Mouse (Mus musculus) limb, embryonic 14.5 days (tissue): ENCODE measurements around the gene Slc35f1. TPM values are rescaled to one million over a fixed set of nuclear protein-coding genes. Genes with fewer than 3 reads are reported as not detected.

Experiments
- ATAC-seq: fragments of 200-750 bp; cut with Nextera tagmentation; 2 replicates; pipeline ENCODE4 v1.8.0; 2017; ENCODE audit warnings: low read depth, moderate number of reproducible peaks, moderate TSS enrichment; ENCODE audit not compliant: low FRiP score
- DNase-seq: peaks from one replicate; pipeline ENCODE4 v3.0.0-alpha.2; 2015; ENCODE audit warnings: low spot score
- H3K27ac ChIP-seq: fragments of 300-500 bp; sonication (generic); replicated peaks from 2 replicates; pipeline ENCODE4 v1.5.1; 2014; ENCODE audit warnings: low read depth, mild to moderate bottlenecking, low read length, moderate library complexity, mixed read lengths
- H3K27me3 ChIP-seq: fragments of 300-500 bp; sonication (generic); 2 replicates; pipeline ENCODE4 v1.6.1; 2014; ENCODE audit warnings: low read length, mixed read lengths; ENCODE audit not compliant: control insufficient read depth, insufficient read depth
- H3K36me3 ChIP-seq: fragments of 300-500 bp; sonication (generic); 2 replicates; pipeline ENCODE4 v1.6.1; 2014; ENCODE audit warnings: mild to moderate bottlenecking, low read length, moderate library complexity, mixed read lengths; ENCODE audit not compliant: control insufficient read depth, insufficient read depth
- H3K4me1 ChIP-seq: fragments of 300-500 bp; sonication (generic); 2 replicates; pipeline ENCODE4 v1.6.1; 2014; ENCODE audit warnings: antibody characterized with exemption, low read length, mixed read lengths; ENCODE audit not compliant: control insufficient read depth, insufficient read depth
- H3K4me2 ChIP-seq: fragments of 300-500 bp; sonication (generic); replicated peaks from 2 replicates; pipeline ENCODE4 v1.6.1; 2014; ENCODE audit warnings: low read depth, mild to moderate bottlenecking, low read length, moderate library complexity; ENCODE audit not compliant: severe bottlenecking
- H3K4me3 ChIP-seq: fragments of 300-500 bp; sonication (generic); replicated peaks from 2 replicates; pipeline ENCODE4 v1.5.1; 2014; ENCODE audit warnings: low read length
- H3K9ac ChIP-seq: fragments of 300-500 bp; sonication (generic); 2 replicates; pipeline ENCODE4 v1.6.1; 2014; ENCODE audit warnings: mild to moderate bottlenecking, low read depth, low read length, moderate library complexity; ENCODE audit not compliant: severe bottlenecking
- H3K9me3 ChIP-seq: fragments of 300-500 bp; sonication (generic); 2 replicates; pipeline ENCODE4 v1.6.1; 2016; ENCODE audit warnings: low read length; ENCODE audit not compliant: control insufficient read depth
- POLR2A ChIP-seq: fragments of 200-500 bp; IDR thresholded peaks from 2 replicates; pipeline ENCODE4 v1.8.0; 2012; ENCODE audit warnings: inconsistent platforms, mild to moderate bottlenecking, moderate library complexity, borderline replicate concordance; ENCODE audit not compliant: insufficient read depth, insufficient read length; ENCODE audit errors: extremely low read depth
- WGBS: fragments of 180-500 bp; shearing (Covaris S2); extraction: QIAGEN DNeasy Blood & Tissue Kit; methylation state at CpG from one replicate; pipeline ENCODE4 v1.1.7; 2014; 5-methylcytosine and 5-hydroxymethylcytosine counted together
- polyA plus RNA-seq, 2 experiments: library from polyadenylated mRNA; depleted of rRNA in 1 of 2; stranded (reverse) in 1 of 2; unstranded in 1 of 2; fragments of >200 nt; fragmentation: Nextera tagmentation in 1 of 2; extraction: Ambion mirVana in 1 of 2; gene quantifications; 2 replicates each; pipeline versions ENCODE4 v1.2.1 to v1.2.3; 2012 to 2014

The Slc35f1 gene
- polyA plus RNA-seq, 2 experiments, result 4.8 to 6.4 TPM

GRCm38 (mm10) chr10:52904914-52905313 lies 214.6 kb downstream of the Slc35f1 start:
- no peak for TF ChIP-seq POLR2A
- Histone ChIP-seq H3K4me2 (no peak overlapping the region), H3K9ac (no peak overlapping the region), H3K27ac (no peak overlapping the region), H3K4me3 (no peak overlapping the region), H3K9me3 (no peaks in the 10 kb centered on the region), H3K4me1 (no peaks in the 10 kb centered on the region), H3K27me3 (no peaks in the 10 kb centered on the region), H3K36me3 (no peaks in the 10 kb centered on the region)
- no peak for DNase-seq
- 91% methylated on average over 2 of the region's 2 CpGs for WGBS
- no peak for ATAC-seq

- ATAC-seq, result no peak
- H3K9ac ChIP-seq, result no peak overlapping the region
Measured at GRCm38 (mm10) chr10:52911762-52912161, 221.4 kb downstream of the Slc35f1 start.

GRCm38 (mm10) chr10:52918715-52919114 lies 228.4 kb downstream of the Slc35f1 start:
- Histone ChIP-seq H3K9me3 (no peaks in the 10 kb centered on the region), H3K4me2 (no peak overlapping the region), H3K4me1 (no peaks in the 10 kb centered on the region), H3K27ac (no peak overlapping the region), H3K4me3 (no peak overlapping the region), H3K36me3 (no peaks in the 10 kb centered on the region), H3K27me3 (no peaks in the 10 kb centered on the region), H3K9ac (no peak overlapping the region)
- DNase-seq (no peak), ATAC-seq (no peak)
- 74% methylated on average over 5 of the region's 5 CpGs for whole genome bisulfite sequencing
- TF ChIP-seq POLR2A, result no peak

More at GRCm38 (mm10) chr10:52911762-52912161, 221.4 kb downstream of the Slc35f1 start:
- WGBS, result 64% methylated on average over 2 of the region's 2 CpGs
- H3K4me1 ChIP-seq, result no peaks in the 10 kb centered on the region
- H3K27ac ChIP-seq, result no peak overlapping the region
- no peaks in the 10 kb centered on the region for H3K27me3 ChIP-seq
- H3K4me2 ChIP-seq, result no peak overlapping the region
- no peaks in the 10 kb centered on the region for H3K9me3 ChIP-seq
- DNase-seq, result no peak
- no peak overlapping the region for H3K4me3 ChIP-seq
- no peak for TF ChIP-seq POLR2A
- no peaks in the 10 kb centered on the region for H3K36me3 ChIP-seq

- H3K9ac ChIP-seq, result no peak overlapping the region
- ATAC-seq (no peak), DNase-seq (peak; percentile 13)
- H3K4me3 ChIP-seq, result no peak overlapping the region
- 42% methylated on average over 8 of the region's 8 CpGs for WGBS
- H3K36me3 ChIP-seq, result no peaks in the 10 kb centered on the region
- H3K4me1 ChIP-seq, result no peaks in the 10 kb centered on the region
- H3K27me3 ChIP-seq, result no peaks in the 10 kb centered on the region
- H3K9me3 ChIP-seq, result no peaks in the 10 kb centered on the region
- TF ChIP-seq POLR2A, result no peak
- H3K27ac ChIP-seq, result no peak overlapping the region
- H3K4me2 ChIP-seq, result no peak overlapping the region
Measured at GRCm38 (mm10) chr10:52923143-52923542, 232.8 kb downstream of the Slc35f1 start.

- TF ChIP-seq POLR2A, result no peak
- H3K36me3 ChIP-seq, result no peaks in the 10 kb centered on the region
- DNase-seq (no peak), ATAC-seq (no peak)
- H3K9ac ChIP-seq, result no peak overlapping the region
- H3K9me3 ChIP-seq, result no peaks in the 10 kb centered on the region
- no peak overlapping the region for H3K4me2 ChIP-seq
- H3K27ac ChIP-seq, result no peak overlapping the region
- H3K27me3 ChIP-seq, result no peaks in the 10 kb centered on the region
- H3K4me3 ChIP-seq, result no peak overlapping the region
- H3K4me1 ChIP-seq, result no peaks in the 10 kb centered on the region
- 86% methylated on average over 3 of the region's 3 CpGs for WGBS
Measured at GRCm38 (mm10) chr10:52926330-52926729, 236.0 kb downstream of the Slc35f1 start.

GRCm38 (mm10) chr10:52932159-52932558 lies 241.8 kb downstream of the Slc35f1 start:
- no peaks in the 10 kb centered on the region for H3K9me3 ChIP-seq
- no peaks in the 10 kb centered on the region for H3K4me1 ChIP-seq
- H3K27me3 ChIP-seq, result no peaks in the 10 kb centered on the region
- H3K9ac ChIP-seq, result no peak overlapping the region
- no peak for ATAC-seq
- H3K4me2 ChIP-seq, result no peak overlapping the region
- no peak overlapping the region for H3K4me3 ChIP-seq
- DNase-seq, result no peak
- TF ChIP-seq POLR2A, result no peak
- 57% methylated on average over 1 of the region's 1 CpGs for whole genome bisulfite sequencing
- no peak overlapping the region for H3K27ac ChIP-seq
- no peaks in the 10 kb centered on the region for H3K36me3 ChIP-seq
